Mouse (Mus musculus): ENCODE data around the gene Stpg4. TPM values are rescaled to one million over a fixed set of nuclear protein-coding genes. Genes with fewer than 3 reads are reported as not detected.
A peak's percentile ranks its signal among the peaks of the same experiment; 100 is the strongest.

Gene Stpg4
- not detected for total RNA-seq (2022)

- no peak for DNase-seq (ENCODE audit: low spot score in 2 of 2)
Measured at GRCm38 (mm10) chr17:87427511-87427910, at the start of gene Stpg4. Stpg4 (minus strand) TSS chr17:87427741.

DNA sequence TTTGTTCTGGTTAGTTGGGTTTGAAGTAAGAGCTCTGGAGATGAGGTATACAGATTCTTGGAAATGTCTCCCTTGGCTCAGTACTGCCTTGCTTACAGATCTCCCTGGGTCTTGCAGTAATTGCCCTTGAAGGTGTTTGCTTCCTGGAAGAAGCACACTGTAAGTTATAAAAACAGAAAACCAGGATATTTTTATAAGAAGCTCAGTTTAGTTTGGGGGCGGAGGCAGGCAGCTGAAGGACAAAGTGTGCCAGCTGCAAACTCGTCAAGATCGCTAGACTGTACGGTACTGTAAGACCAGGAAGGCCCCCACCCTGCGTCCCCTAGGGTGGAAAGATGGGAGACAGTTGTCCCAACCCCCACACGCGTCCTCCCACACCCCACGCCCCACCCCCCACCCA is 47.8 kb upstream of the Stpg4 start:
- no peak for DNase-seq (ENCODE audit: low spot score in 2 of 2)

- DNase-seq (ENCODE audit: low spot score in 2 of 2) = no peak
Measured at GRCm38 (mm10) chr17:87474501-87474795, 46.9 kb upstream of the Stpg4 start.

DNA sequence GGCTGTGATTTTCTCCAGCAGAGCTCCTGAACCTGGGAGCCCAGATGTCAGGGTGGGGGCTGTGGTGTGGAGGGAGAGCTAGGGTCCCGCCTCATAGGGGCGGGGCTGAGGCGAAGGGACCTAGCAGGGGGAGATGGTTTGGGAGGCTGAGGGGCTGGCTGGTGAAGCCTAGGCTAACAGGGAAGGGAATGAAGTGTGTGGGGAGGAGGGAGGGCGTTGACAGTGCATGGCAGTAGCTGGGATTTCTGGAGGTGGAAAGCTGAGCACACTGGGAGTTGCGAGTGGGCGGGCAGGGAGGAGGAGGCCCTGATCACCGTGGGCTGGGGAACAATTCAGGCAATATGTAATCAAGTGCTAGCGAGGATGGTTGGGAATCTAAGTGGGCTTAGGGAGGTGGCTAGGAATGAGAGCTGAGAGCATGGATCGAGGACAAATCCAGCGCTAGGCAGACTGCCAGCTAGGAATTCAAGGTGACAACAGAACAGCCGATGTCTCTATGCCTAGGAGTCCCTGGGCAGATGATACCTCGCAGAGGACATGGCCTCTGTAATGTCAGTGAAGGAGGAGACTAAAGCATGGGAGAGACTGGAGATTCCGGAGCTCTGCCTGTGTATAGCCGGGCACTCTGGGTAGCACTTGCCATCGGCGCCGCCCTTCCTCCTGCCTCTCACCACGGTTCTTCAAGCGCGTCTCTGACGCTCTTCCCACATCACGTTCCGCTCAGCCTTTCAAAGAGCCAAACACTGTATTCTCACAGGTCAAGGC is 46.4 kb upstream of the Stpg4 start:
- DNase-seq (ENCODE audit: low spot score in 2 of 2) = peak; percentile 13 to 24

GRCm38 (mm10) chr17:87473441-87473735 is 45.8 kb upstream of the Stpg4 start:
- no peak for DNase-seq (ENCODE audit: low spot score in 2 of 2)

DNA sequence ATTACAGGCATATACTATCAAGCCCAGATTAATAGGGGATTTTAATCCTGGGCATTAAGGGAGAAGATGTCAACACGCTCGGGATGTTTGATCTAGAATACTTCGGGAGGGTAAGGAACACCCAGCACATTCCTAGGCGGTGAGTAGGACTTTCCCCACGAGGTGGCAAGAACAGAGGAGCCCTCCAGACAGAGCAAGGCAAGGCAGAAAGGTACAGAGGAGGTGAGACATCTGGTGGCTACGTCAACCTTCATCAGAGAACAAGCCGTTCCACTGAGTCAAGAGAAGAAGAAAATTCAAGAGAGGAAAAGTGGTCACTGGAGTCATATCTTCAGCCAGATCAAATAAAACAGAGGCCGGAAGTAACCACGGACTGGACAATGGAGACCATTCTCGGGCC is 45.3 kb upstream of the Stpg4 start:
- DNase-seq (ENCODE audit: low spot score in 2 of 2) = no peak

DNA sequence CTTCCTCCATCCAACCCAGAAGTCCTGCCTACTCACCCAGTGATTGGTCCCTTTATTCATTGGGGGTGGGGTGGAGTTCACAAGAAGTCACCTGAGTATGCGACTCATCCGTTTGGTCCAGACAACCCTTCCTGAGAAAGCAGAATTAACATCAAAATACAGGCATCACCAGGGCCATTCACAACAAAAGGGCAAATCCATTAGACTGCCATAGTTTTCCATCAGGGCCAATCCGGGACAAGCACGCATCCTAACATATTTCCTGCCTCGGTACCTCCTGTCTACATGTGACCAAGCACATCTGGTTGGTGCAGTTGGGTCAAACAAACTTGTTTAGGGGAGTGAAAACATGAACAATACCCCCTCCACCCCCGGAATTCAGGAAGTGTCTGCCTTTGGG is 44.1 kb upstream of the Stpg4 start:
- DNase-seq (ENCODE audit: low spot score in 2 of 2) = no peak

DNA sequence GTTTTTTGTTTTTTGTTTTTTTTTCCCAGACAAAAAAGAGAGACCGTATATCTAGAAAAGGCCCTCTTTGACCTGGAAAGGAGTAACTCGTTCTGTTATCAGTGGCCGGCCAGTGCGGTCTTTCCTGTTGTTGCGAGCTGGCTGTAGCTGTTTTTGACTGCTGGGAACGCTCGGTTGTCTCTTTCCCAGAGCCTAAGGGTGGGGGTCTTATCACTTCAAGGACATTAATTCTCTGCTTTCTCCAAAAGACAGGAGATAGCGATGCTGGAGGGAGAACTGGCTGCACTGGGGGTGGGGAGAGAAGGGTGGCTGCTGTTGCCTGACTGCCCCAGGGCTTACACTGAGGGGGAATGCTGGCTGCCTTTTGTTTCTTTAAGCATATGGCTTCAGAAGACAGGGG is 43.3 kb upstream of the Stpg4 start:
- no peak for DNase-seq (ENCODE audit: low spot score in 2 of 2)

GRCm38 (mm10) chr17:87470282-87470681 is 42.7 kb upstream of the Stpg4 start:
- no peak for DNase-seq (ENCODE audit: low spot score in 2 of 2)

DNA sequence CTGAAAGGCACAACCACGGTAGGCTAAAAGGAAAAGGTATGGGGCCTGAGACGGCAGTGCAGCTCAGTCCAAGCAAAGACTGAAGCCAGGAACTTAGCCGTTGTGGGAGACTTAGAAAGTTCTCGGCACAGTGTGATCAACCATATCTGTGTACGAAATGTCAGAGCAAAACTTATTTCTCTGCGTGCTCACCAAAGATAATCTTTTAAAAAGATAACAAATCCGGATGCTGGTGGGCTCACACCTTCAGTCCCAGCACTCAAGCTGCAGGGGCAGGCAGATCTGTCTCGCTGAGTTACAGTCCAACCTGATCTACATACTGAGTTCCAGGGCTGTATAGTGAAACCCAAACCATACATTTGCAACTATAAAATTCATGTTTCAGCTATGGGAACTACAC is 41.9 kb upstream of the Stpg4 start:
- DNase-seq (ENCODE audit: low spot score in 2 of 2) = no peak

- no peak for DNase-seq (ENCODE audit: low spot score in 2 of 2)
Measured at GRCm38 (mm10) chr17:87468616-87469015, 41.1 kb upstream of the Stpg4 start.

GRCm38 (mm10) chr17:87461499-87461896 is 34.0 kb upstream of the Stpg4 start:
- no peak for DNase-seq (ENCODE audit: low spot score in 2 of 2)

DNA sequence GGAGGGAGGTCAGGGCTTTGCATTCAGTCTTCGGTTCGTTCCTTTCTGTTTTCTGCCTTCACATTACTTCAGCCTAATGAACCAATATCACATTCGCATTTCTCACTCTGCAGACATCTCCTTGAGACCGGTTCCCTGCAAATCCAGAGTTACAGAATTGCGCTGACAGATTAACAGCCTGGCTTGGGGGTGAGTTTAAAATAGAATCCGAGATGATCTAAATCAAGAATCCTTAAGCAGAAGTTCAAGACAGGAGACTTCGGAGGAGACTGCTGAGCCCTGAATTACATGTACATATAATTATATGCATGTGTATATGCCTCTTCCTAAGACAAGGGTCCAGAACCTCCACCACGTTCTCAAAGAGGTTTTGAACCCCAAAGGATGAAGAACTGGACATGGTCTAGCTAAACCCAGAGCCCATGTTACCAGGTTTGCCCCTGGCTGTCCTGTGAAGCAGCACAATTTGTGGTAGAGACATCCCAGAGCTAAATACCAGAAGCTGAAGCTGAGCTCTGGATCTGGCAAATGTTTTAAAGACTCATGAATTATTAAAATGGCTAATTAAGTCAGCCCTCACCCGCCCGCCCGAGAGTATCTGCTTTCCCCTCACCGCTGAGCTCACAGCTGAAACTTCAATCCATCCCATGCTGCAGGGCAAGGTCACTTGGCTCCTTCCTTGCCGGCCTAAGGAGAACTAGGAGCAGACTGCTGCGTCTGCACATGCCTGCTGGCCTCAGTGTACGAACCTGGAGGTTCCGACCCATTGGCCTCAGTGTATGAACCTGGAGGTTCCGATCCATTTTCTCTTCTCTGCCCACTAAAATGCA is 33.3 kb upstream of the Stpg4 start:
- peak; percentile 41 to 66 for DNase-seq (ENCODE audit: low spot score in 2 of 2)

- DNase-seq (ENCODE audit: low spot score in 2 of 2) = peak; percentile 16
Measured at GRCm38 (mm10) chr17:87459750-87460668, 32.5 kb upstream of the Stpg4 start.

DNA sequence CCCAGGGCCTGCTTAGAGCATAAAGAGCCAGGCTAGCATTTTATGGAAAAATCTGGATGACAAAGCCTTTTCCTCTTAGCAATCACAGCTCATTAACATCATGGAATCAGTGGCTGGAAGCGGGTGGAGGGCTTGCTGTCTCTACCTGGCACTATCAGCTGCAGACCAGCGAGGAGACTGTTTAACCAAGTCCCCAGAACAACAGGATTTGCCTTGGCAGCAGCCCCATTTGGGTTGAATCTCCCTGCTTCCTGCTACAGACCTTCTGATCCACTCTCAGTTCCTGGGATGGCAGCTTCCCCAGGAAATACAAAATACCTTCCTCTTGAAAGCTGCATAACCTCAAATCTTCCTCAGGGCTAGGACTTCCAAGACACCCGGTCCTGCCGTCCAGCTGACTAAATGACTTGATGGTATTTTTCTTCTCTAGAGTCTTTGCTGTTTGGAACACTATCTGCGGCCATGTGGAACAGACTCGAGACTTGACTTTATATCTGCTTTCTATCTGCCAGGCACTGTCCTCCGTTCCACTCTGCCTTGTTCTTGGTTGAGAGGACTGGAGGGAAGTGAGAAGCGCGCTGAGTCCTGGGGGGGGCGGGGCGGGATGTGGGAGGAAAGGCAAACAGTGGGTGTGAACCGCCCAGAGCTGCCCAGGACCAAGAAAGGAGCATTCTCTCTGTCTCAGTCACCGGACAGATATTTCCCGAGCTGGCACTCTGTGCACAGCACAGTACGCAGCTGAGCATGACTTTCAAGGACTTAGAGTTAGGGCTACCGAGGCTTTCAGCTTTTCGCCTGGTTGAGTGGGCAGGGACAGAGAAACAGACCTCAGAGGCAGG is 31.6 kb upstream of the Stpg4 start:
- peak; percentile 42 to 62 for DNase-seq (ENCODE audit: low spot score in 2 of 2)

GRCm38 (mm10) chr17:87457961-87458360 is 30.4 kb upstream of the Stpg4 start:
- DNase-seq (ENCODE audit: low spot score in 2 of 2) = peak in 1 of 2 experiments; percentile 31

- DNase-seq (ENCODE audit: low spot score in 2 of 2) = no peak
Measured at GRCm38 (mm10) chr17:87454121-87454520, 26.6 kb upstream of the Stpg4 start.

- no peak for DNase-seq (ENCODE audit: low spot score in 2 of 2)
Measured at GRCm38 (mm10) chr17:87453336-87453735, 25.8 kb upstream of the Stpg4 start.

DNA sequence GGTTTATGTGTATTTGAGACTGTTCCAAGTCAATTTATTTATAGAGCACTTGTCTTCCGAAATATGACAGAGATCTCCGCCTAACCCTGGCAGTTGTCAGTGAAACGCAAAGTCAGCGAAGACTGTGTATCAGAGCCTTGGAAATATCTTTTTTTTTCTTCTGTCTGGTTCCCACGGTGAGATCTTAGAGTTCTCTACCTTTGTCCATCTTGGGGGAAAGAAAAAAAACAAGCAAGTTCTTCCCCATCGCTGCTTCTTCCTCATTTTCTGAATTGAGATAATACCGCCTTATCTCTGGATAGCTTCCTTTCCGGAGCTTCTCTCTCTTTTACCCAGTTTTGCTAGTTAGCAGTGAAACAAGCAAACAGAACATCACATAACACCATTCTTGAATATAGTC is 21.3 kb upstream of the Stpg4 start:
- no peak for DNase-seq (ENCODE audit: low spot score in 2 of 2)

DNA sequence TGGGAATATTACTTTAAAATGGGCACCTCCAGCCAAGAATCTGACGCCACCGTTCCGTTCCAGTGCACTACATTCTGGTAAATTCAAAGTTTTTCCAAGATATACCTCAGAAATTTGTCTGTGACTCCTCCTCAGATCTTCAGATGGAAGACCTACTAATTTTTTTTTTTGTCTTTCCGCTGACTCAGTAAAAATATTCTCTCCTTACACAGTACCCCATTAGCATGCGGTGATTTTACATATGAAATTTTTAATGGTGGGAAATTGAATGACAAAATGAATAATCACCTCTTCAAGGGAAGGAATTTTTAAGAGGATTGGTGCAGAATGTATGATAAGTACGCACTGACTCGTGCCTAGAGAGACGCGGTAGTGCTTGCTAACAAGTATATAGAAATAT is 20.8 kb upstream of the Stpg4 start:
- DNase-seq (ENCODE audit: low spot score in 2 of 2) = no peak

DNA sequence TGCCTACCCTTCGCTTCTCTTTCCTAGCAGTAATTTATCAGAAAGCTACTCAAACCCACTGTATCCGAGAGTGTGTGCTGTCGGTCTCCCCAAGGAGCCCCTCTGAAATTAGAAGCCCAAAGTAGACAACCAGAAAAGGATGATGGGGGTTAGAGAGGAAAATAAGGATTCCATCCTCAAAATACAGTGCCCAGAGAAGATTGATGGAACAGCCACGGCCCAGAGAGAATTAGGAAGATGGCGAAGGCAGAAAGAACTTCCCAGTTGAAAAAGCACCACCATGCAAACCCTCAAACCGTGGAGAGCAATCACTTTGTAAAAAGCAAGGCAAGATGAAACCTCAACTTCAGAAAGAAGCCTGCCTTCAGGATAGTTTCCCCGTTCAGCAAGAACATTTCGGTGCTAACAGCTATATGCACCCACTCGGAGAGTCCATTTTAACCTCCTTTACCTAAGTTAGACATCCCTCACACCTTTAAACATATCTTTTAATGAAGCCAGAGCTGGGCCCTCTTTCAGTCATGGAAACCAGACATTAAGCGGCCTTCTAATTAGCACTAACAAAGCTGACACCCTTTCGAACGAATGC is 20.2 kb upstream of the Stpg4 start:
- DNase-seq (ENCODE audit: low spot score in 2 of 2) = no peak

Measured in gastrocnemius, adult 8-10 months (tissue).